Mouse (Mus musculus) cerebellum, adult 8-10 months (tissue): ENCODE measurements around the gene Brat1.
"Not testable (repeated sequence)": the region's sequence is repeated elsewhere in the genome, so short reads cannot be mapped to it uniquely, and the experiment has no call there.

ENCODE experiments used
- DNase-seq: peaks from one replicate; pipeline ENCODE4 v3.0.0; 2022

Gene Brat1

DNA sequence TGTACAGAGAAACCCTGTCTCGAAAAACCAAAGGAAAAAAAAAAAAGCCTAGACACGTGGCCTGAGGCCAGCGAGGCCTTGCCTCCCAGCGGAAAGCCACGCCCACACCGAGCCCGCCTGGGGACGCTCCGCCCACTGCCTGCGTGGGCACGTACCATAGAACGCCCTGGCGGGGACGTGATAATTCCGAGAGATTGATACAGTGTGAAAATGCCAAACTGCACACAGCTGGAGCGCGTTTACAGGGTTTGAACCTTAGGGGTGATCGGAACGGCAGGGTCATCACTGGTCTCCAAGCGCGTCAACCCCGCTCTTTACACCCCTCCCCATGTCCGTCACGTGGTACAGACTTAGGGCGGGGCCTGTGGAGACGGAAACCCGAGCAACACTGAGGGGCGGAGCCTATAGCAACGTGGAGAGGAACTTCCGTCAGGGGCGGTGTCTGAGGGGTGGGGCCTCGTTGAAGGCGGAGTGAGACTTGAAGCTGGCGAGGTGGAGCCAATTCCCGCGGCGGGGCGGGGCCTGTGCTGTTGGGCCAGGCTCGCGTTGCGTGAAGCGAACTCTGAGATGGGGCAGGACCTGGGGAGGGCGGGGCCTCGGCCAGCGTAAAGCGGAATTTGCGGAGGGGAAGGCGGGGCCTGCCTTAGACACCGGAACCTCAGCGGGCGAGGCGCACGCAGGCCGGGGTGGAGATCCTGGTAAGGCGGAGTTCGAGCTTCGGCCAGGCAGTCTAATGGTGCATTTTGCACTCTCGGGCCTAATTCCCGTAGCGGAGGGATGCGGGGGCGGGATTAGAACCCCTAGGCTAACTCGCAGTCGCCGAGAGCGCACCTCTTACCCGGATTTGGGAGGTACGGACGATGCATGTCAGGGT lies at the start of gene Brat1:
TSS of gene Brat1 (plus strand) at position 634 of the 874 bp plus-strand sequence.
- DNase-seq, result peak; percentile 100

DNA sequence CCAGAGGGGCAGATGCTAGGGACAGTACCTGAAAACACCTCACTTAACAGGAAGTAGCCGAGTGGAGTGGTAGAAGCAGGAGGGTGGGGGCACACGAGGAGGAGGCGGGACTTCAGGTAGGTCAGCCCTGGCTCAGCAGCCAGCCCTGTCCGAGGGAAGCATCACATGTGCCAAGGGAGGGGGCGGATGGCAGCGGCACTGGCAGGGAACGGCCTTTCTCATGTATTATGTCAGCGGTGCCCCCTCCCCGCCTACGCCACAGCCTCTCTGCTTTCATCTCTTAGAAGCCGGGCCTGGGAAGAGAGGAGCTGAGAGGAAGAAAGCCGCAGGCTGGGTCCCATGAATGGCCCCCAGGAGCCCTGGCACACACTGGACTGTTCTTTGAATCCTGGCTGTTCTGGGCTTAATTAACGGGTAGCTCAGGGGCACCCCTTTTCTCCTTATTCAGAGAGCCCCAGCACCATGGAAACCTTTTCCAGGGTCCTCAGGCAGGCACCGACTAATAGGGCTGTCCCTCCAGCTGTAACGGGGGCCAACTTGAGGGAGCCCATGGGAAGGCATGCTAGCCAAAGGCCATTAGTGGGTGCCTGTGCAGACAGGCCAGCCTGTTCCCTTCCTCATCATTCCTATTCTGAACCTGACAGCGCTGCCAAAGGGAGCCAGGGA lies 45.1 kb upstream of the Brat1 start:
- no peak for DNase-seq

- DNase-seq, result no peak
Measured at GRCm38 (mm10) chr5:140660398-140660797, 44.4 kb upstream of the Brat1 start.

DNA sequence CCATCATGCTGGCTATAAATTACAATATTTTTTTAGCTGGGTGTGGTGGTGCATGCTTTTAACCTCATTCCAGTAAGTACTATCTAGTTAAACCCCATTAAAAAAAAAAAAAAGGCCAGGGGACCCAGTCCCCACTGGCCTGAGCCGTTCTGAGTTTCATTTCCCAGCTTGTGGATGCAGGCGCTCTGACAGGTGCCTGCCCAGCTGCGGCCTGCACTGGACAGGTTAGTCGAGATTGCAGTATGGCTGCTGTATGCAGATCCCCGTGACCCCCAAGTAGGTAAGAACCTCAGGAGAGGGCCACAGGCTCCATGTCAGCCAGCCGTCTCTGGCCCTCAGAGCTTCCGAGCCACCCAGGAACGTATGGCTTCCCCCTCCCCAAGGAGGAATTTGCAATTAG lies 43.4 kb upstream of the Brat1 start:
- no peak for DNase-seq

DNA sequence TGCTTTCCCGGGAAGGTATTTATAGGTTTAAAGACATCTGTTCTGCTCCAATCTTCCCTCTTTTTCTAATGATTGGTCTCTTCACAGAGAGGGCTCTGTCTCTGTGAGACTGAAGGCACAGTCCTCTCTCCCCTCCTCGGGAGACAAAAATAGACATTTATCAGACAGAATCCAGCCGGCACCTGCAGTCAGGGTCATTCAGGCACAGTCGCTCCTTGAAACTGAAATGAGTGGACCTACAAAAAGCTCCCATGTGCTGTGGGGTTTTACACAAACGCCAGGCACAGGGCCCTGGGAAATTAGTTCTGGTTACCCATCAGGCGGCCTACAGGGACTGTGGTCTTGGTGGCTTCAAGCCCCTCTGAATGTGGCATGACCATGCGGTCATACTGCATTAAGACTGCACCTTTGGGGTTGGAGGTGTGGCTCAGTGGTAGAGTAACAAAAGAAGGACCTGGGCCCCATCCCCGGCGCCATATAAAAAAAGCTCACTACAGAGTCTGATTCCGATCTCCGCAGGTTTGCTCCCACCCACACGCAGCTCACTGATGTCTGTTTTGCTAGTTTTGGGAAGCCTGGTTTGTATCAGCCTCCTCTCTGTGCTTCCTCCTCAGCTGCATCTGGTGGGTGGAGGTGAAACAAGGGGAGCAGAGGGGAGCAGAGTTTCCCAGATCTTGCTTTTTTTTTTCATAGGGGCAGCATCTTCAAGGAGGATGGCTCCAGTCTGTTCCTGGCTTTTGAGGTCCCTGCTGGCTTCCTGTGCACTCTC lies 42.8 kb upstream of the Brat1 start:
- DNase-seq, result no peak

GRCm38 (mm10) chr5:140662741-140663592 lies 41.8 kb upstream of the Brat1 start:
- DNase-seq, result no peak

- peak; percentile 46 for DNase-seq
Measured at GRCm38 (mm10) chr5:140663621-140664180, 41.1 kb upstream of the Brat1 start.

DNA sequence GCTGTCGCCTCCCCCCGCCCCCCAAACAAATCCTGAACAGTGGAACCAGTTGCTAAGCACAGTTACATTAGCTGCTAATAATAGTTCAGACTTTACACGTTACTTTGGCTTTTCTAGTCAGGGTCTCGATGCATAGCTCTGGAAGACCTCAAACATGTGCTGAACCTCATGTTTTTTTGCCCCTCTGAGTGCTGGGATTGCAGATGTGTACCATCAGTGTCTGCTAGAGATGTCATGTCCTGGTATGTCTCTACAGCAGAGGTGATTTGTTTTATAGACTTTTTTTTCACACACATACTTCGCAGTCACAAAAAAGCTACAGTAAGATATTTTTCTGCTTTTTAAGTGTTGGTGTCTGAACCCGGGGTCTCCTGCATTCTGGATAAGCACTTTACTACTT lies 32.7 kb upstream of the Brat1 start:
- no peak for DNase-seq

- DNase-seq, result not testable (repeated sequence)
Measured at GRCm38 (mm10) chr5:140672603-140673002, 32.2 kb upstream of the Brat1 start.

- no peak for DNase-seq
Measured at GRCm38 (mm10) chr5:140674036-140674435, 30.8 kb upstream of the Brat1 start.

DNA sequence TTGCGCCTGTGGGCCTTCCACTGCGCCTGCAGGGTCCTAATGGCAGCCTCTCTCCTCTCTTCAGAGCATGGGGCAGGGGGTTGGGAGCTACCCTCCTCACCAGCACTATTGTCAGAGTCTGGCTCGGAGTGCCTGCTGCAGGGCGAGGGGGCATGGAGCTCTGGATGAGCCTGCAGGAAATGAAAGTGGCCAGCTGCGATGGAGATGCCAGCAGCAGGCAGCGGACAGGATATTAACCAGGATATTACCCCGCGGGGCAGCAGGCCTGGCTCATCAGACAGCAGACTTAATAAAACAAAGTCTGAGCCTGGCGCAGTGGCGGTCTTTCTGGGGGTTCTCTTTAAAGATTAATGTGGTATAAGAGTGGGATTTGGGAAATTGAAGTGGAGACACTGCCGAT lies 29.7 kb upstream of the Brat1 start:
- DNase-seq, result no peak

DNA sequence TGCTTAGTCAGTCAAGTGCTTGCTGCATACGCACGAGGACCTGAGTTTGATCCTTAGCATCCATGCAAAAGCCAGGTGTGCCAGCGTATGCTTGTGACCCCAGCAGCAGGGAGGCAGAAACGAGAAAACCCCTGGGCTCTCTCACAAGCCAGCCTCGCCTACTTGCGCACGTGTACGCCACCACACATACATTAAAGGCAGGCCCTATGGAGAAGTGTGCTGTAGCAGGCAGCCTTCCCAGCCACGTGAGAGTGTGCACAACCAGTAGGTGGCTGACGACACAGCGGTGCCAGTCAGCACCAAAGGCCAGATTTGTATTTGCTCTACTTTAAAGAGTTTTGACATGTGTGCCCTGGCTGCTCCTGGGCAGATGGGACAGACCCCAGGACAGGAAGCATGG lies 29.2 kb upstream of the Brat1 start:
- no peak for DNase-seq

DNA sequence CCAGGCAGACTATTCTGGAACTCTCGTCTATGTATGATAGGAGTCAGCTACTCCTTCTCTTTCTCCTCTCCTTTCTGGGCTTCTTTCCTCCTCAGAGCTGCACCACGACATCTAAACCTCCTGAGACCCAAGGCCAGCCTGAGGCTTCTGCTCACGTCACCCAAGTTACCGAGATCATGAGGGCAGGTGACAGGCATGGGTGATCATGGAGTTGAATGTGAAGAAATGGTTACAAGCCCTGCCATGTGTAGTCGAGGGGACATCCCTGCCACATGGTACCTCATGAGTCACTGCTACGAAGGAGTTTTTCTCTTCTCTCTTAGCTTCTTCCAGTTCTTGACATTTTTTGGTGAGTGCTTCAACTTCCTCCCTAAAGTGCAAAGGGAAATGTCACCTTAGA lies 27.7 kb upstream of the Brat1 start:
- no peak for DNase-seq

GRCm38 (mm10) chr5:140680051-140680450 lies 24.8 kb upstream of the Brat1 start:
- no peak for DNase-seq

DNA sequence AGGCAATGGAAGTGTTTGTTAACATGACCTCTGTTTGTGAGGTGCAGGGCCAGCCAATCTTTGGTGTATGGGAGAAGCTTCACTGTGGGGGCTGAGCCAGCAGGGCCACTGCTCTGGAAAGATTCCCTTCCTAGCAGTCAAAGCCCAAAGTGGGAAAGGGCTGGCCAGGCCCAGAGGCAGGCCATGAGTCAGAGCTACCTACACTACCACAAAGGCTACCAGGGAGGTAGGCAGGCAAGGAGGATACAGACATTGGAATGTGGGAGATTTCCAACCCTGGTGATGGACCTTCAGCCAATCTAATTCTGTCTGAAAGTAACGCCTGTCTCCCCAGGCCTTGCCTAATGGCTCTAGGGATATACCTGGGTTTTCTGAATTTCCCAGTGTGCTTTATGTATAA lies 23.9 kb upstream of the Brat1 start:
- DNase-seq, result no peak

- no peak for DNase-seq
Measured at GRCm38 (mm10) chr5:140682113-140682512, 22.7 kb upstream of the Brat1 start.

GRCm38 (mm10) chr5:140684343-140685148 lies 20.3 kb upstream of the Brat1 start:
- peak; percentile 42 for DNase-seq

GRCm38 (mm10) chr5:140688434-140688833 lies 16.4 kb upstream of the Brat1 start:
- no peak for DNase-seq

GRCm38 (mm10) chr5:140695987-140696386 lies 8.8 kb upstream of the Brat1 start:
- no peak for DNase-seq

GRCm38 (mm10) chr5:140699776-140700175 lies 5.0 kb upstream of the Brat1 start:
- no peak for DNase-seq

DNA sequence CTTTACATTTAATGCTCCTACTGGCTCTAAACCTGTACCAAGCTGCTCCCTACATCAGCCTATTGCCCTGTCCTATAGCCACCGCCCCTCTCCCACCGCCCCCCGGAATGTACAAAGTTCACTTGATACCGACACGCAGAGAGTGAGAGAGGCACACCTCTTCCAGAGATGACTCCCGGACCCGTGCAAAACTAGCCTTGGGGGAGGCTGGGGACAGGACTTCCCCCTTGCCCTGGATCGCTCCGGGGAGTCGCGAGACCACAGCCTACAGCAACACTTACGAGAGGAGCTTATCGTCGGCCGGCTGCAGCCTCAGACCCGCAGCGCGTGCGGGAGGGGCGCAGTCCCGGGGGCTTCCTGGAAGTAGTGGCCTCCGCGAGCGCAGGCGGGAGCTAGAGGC lies 3.1 kb upstream of the Brat1 start:
- DNase-seq, result no peak
